Mouse (Mus musculus) heart, postnatal 14 days (tissue): ENCODE results near the gene Tex2. TPM values are rescaled to one million over a fixed set of nuclear protein-coding genes. Genes with fewer than 3 reads are reported as not detected.
A peak's percentile ranks its signal among the peaks of the same experiment; 100 is the strongest.
"Not testable (repeated sequence)": the region's sequence is repeated elsewhere in the genome, so short reads cannot be mapped to it uniquely, and the experiment has no call there.

Source experiments
- DNase-seq, 2 experiments: peaks; one replicate each; pipeline ENCODE4 v3.0.0; 2021 to 2022
- intact Hi-C: fragments of 180-260 bp; cut with DNase I; formaldehyde crosslinking; loops from one replicate; pipeline ENCODE4 v1.15.1; 2025
- total RNA-seq, 2 experiments: library from RNA; stranded (reverse); gene quantifications; 2 replicates each; pipeline ENCODE4 v1.2.3; 2021

Gene Tex2
- total RNA-seq, 2 experiments from 2014 or later: 38.2 to 39.2 TPM

DNA sequence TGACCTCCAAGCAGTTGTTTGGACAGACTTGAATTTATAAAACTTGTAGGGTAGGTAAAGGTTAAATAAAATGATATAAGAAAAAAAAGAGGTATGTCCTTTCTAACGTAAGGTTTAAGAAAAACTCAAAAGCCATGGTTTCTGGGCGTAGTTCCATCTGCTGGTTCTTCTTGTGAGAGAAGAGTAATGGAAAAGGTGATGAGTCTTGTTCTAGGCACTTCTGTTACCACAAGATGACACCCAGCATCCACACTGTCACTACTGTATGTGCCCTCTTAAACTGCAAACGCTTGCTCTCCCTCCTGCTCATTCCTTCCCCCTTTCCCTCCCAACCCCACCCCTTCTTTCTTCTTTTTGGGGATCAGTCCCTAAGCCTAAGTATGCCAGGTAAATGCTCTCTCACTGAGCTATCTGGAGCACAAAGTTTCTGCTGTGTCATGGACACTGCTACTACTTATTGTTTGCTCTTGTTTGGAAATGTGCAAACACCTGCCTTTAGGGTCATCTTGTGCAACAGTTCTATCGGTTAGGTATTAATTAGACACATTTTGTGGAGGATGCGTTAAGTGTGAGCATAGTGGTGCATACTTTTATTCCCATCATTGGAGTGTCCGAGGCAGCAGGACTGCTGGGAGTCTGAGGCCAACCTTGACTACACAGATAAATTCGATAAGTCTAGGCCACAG, 120.1 kb downstream of the Tex2 start:
- DNase-seq: no peak
- intact Hi-C loops: no loop called here

DNA sequence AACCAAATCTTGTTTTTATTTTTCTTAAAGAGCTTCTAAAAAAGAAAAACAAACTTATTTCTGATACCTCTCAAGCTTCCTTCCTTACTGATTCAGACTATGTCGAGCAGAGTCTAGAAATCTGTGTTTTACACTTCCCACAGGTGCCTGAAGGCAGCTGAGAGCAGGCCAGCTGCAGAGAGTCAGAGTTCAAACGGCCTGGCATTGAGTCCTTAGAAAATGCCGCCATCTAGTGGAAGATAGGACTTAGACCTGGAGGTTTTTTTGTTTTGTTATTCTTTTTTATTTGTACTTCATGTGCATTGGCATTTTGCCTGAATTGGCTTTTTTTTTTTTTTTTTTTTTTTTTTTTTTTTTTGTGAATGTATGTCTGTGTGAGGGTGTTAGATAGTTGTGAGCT, 121.8 kb downstream of the Tex2 start:
- DNase-seq: peak; percentile 52 to 73
- intact Hi-C loops: loop anchor here (1.0 kb wide), 1 partner anchor 73 kb away; no protein-coding TSS in a partner anchor

DNA sequence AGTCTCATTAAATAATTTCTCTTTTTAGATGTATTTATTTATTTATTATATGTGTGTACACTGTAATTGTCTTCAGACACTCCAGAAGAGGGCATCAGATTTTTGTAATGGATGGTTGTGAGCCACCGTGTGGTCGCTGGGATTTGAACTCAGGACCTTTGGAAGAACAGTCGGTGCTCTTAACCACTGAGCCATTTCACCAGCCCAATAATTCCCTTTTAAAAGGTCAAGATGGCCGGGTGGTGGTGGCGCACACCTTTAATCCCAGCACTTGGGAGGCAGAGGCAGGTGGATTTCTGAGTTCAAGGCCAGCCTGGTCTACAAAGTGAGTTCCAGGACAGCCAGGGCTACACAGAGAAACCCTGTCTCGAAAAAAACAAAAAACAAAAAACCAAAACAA, 122.6 kb downstream of the Tex2 start:
- intact Hi-C loops: not testable (repeated sequence)

DNA sequence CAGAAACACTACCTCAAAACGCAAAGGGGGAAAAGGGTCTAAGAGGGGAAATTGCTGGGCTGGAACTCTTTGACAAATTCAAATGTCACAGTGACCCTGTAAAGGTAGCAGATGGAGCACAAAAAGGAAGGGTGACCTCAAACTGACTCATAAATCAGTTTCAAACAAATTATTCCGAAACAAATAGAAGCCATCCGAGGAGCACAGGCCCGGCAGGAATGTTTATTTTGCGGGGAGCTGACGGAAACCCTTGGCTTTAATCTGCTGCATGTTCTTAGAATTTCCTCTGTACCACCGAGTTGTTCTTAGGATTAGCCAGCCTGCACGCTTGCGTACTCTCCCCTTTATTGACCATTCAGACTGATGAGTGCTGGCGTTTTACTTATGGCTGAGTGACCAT, 123.2 kb downstream of the Tex2 start:
- intact Hi-C loops: no loop called here
- DNase-seq: no peak

More for the DNA sequence above, 122.6 kb downstream of the Tex2 start:
- not testable (repeated sequence) for DNase-seq

DNA sequence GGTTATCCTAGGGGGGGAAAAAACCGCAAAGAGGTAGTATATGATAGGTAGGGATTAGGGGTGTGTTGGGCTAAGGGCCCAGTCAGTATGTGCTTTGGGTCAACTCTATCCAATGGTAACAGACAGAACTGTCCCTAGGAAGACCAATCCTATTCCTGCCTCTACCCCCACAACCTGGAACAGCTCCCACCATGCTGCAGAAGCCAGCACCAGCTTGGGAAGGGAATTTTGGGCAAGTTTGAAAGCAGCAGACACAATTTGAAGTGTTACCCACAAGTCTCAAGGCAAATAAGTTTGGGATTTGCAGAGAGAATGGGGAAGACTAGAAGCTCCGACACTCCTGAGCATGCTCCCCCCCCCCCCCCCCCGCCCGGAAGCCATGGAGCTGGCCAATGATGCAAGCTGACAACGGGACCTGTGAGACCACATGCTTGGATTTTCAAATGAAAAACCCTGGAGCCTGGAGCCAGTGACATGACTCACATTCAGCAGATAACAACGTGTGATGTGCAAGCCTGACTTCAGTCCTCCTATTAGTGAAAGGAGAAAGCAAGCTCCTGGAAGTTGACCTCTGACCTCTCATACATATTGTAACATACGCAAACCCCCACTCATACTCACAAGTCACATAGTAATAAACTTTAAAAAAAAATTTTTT, 124.1 kb downstream of the Tex2 start:
- no peak for DNase-seq
- intact Hi-C loops: no loop called here

DNA sequence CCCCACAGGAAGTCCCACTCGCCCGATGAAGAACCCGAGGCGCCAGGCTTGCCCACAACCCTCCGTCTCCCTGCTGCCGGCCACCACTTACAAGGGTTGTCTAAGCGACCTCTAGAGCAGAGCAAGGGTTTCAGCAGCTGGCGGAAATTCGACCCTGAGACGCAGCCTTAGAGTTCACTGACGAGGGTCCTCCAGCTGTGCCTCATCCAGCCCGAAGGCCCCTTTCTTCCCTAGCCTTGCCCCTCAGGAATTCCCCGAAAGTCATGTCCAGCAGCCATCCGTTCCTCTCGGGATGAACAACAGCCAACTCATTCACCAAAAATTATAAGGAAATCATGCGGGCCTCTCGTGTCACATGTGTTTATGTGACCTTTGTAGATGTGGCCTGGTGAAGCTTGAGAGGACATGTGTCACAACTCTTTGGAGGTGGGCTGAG, 125.1 kb downstream of the Tex2 start:
- no peak for DNase-seq
- intact Hi-C loops: no loop called here

DNA sequence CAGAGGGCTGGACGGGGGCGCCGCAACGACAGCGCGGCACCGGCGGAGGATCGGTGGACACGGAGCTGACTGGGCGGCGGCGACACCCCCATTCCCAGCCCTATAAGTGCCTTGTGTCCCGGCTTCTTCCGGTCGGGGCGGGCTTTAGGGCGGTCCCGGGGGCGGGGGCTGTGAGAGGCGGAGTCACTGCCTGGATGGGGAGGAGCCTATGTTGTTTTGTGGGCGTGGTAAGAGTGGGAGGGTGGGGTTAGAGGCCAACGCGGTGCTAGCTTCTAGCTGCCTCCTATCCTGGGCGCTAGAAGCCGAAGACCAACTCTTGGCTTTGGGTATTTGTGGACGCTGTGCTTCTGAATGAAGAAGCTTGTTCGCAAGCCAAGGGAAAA, 125.5 kb downstream of the Tex2 start, which contains the start of gene Ern1:
TSS of gene Ern1 (minus strand) at position 120 of the 383 bp plus-strand sequence.
- DNase-seq: peak; percentile 96 to 97
- intact Hi-C loops: no loop called here

DNA sequence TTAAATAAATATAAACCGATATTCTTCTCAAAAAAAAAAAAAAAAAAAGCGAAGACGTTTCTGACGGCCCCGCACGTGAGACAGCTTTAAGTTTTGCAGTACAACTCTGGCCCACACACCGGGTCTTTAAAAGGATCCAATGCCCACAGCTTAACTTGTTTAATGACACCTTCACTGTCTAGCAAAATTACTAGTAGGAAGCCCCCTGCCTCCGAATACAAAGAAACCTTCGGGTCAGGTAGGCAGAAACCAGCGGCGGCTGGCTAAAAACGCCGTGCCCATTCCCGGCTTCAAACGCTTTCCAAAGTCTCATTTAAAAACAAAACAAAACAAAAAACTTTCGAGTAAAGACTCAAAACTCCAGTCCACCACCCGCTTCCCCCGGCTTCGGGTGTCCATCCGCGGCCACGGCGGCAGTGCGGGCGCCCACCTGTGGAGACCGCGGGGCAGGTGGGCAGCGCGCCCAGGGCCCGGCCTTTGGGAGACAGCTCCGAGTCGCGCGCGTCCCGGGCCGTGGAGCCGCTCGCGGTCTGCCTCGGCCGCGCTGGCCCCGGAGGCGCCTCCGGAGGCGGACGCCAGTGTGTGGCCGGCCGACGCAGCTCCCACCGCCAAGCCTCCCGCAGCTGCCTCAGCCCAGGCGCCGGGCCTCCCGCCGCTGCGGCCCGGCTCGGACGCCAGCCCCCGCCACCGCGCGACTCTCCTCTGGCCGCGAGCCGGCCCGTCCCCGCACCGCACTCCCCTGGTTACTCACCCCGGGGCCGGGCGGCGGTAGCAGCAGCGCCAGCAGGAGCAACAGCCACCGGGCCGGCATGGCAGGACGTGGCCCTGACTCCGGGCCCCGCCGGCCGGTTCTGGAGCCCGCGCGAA, 126.1 kb downstream of the Tex2 start:
- peak; percentile 75 to 76 for DNase-seq
- intact Hi-C loops: no loop called here

DNA sequence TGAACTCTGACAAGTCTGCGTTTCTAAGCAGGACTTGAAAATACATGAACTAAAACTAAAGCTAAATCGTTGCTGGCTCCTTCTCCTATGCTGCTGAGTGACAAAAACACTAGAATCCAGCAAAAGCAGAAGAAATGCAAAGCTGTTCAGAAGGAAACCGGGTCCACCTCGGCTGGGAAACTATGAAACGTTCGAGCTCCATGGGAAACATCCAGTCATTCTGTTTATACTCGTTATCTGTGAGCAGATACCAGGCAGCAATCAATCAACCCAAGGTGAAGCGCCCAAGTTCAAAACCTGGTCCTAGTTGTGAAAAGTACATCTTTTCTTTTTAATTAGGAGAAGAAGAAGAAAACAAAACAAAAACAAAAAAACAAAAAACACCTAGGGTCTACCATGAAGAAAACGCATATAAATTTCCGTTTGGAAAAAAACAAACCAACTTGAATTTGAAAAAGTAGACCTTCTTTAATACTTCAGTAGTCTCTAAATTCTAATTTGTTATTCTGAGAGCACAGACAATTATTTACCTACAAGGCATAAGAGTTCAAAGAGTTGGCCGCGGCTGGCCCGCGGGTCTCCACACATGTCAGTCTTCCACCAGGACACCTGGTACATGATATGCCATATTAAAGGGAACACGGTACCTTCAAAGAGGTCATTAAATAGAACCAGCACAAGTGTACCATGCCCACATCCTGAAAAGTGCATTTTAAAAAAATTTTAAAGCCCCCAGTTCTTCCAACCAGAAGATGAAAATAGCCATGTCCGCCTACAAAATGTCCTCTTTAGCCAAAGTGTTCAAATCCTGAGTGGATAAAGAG, 127.0 kb downstream of the Tex2 start:
- intact Hi-C loops: no loop called here
- no peak for DNase-seq

DNA sequence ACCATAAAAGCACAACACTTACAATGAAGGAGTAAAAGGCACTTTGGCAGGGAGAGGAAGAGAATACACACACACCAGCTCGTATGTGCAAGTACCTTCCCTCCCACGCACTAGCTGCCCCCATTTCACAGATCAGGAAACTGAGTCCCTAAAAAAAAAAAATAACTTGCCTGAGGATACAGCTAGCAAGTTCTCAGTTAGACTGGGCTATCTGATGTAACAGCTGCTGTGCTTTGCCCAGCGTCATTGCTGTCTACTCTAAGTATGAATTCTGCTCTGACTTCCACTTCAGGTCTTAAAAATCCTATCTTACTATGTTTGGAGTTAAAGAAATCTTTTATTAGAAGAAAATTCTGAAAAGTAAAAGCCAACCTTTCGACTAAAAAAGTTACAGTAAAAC, 127.6 kb downstream of the Tex2 start:
- no peak for DNase-seq
- intact Hi-C loops: no loop called here

DNA sequence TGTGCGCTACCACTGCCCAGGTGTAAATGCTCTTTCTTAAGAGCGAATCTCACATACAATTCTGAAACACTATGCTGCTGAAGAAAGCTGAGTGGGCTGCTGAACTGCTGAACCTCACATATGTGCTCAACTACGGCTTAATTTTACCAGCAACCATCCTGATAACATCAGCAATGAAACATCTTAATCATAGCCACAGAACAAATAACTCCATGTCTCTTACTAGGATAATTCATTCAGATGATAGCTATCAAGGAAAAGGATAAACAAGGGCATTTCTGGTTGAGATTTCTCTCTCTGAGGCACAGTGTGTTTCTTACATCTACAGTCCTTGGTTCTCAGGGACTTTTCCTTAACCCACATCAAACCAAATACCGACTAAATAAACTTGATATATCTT, 128.3 kb downstream of the Tex2 start:
- intact Hi-C loops: no loop called here

DNA sequence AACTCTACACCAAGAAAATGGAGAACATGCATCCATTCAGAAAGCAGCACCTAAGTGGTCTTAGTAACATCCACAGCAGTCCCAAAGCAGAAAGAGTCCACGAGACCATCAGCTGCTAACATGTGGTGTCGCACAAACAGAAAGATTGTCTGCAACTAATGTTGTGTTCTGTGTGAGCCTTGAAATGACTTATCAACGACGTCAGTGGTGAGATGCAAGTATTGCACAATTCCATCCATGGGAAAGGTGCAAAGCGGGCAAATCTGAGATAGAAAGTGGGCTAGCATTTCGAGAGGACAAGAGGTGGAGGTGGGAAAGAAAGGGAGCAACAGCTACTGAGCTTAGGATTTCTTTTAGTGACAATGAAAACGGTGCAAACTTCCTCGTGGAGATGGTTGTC, 130.4 kb downstream of the Tex2 start:
- no peak for DNase-seq
- intact Hi-C loops: no loop called here

More for the DNA sequence above, 128.3 kb downstream of the Tex2 start:
- DNase-seq: no peak

DNA sequence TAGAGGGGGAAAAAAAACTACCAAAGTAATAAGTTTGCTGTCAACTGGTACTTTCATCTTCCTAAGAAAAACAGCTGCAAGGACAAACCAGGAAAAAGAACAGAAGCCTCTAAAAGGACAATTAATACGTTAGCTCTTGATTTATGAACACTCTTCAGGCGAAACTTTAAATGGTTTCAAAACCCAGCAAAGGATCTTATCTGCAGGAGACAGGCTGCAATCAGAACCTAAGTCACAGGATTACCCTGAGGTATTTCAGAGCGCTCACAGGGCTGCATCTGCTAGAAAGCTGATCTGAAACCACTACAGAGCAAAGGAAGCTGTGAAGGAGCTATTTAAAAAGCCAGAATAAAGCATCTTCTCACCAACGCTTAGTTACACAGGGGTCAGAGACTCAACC, 131.6 kb downstream of the Tex2 start:
- DNase-seq: no peak
- intact Hi-C loops: no loop called here

DNA sequence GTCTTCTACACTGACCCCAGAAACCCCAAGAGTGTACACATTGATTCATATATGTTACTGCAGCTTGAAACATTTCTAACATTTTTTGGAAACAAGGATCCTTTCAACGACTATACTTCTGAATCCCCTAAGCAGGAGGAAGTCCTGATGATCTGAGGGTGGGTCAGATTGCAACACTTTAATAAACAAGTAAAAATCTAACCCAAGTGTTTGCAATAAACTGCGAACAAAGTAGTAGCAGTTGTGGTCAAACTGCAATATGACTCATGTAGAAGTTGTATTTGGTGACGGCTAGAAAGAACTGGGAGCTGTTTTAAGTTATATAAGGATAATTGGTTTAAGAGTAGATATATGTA, 132.7 kb downstream of the Tex2 start:
- intact Hi-C loops: no loop called here

DNA sequence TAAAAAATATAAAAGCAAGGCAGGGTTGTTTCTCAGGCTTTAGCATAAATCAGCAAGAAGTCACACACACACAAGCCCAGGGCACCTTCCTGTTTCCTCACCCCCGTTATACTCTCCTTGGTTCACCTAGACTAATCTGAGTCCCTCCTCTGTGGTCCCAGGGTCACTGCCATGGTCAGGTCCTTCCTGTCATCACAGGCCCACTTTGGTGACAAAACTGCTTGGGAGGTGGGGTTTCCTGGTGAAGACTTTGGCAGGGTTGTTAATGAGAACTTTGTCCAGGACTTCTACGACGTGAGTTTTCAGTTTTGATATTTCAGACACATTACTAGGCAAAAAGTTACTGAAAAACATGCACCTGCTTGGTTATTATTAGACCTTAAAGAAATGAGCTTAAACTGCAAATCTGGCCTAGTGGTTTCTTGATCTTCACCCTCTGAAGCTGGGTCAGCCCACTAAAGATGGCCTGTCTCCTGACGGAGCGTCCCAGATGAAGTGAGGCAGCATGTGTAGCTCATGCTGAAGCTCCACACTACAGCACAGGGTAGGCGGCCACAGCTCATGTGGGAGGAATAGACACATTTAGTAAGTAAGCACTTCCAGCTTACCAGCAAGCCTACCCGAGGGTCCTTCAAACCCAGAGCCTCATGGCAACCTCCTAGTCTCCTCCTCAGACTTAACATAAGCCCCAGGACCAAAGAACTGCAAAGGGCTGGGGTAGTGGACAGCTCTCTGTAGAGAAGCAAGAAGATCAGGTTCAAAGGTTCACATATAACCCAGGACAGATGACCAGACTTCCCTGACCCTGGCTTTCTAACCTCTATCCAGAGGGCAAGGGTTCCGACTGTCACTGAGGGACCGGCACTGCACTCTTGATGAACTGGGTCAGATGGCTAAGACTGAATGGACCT, 133.3 kb downstream of the Tex2 start:
- intact Hi-C loops: no loop called here
- DNase-seq: no peak

More for the DNA sequence above, 132.7 kb downstream of the Tex2 start:
- no peak for DNase-seq

DNA sequence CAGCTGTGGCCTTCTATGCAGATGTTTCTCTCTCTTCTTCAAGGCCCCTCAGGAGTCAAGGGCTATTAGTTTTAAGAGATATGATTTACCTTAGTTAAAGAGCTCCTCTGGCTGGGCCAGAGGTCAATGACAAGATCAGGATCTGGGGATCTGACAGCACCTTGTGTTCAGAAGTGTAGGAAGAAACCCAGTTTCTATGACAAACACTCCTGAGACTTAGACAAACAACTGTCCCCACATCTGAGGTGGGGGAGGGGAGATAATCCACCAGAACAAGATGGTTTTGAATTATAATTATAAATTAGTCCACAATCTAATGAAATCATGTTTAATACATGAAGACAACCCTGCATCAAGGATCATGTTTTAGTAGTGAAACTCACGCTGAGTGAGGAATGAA, 134.5 kb downstream of the Tex2 start:
- intact Hi-C loops: no loop called here
- no peak for DNase-seq

DNA sequence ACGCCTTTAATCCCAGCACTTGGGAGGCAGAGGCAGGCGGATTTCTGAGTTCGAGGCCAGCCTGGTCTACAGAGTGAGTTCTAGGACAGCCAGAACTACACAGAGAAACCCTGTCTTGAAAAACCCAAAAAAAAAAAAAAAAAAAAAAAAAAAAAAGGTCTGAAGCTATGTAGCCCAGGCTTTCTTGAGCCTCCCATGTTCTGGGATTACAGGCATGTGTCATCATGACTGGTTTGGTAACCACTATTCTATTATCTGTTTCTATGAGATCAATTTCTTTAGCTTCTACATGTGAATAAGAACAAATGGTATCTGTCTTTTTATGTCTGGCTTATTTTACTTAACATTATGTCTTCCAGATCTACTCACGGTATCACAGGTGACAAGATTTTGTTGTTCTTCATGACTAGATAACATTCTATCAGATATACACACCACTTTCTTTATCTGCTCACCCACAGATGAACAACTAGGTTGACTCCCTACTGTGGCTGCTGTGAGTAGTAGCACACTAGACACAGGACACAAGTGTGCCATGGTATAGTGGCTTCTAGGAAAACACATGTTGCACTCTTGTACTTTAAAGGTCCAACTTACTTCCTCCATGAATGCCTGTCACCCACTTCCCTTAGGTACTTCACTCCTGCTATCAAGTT, 135.6 kb downstream of the Tex2 start:
- intact Hi-C loops: no loop called here

DNA sequence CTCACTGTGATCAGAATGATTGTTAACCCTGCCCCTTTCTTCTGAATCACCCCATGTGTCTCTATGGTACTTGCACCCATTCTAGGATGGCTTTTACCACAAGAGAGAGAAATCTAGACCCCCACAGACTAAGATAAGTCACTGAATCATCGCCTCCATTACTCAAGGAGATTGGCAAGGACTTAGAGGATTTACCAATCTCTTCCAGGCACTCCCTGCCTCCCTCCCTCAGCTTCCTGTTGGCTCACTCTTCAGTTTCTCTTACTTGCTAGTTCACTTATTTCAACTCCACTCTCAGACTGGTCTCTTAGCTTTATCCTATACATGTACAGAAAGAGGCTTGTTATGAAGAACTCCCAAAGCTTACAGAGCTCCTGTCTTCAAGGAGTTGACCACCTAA, 137.9 kb downstream of the Tex2 start:
- intact Hi-C loops: no loop called here
- no peak for DNase-seq

More for the DNA sequence above, 135.6 kb downstream of the Tex2 start:
- no peak for DNase-seq

DNA sequence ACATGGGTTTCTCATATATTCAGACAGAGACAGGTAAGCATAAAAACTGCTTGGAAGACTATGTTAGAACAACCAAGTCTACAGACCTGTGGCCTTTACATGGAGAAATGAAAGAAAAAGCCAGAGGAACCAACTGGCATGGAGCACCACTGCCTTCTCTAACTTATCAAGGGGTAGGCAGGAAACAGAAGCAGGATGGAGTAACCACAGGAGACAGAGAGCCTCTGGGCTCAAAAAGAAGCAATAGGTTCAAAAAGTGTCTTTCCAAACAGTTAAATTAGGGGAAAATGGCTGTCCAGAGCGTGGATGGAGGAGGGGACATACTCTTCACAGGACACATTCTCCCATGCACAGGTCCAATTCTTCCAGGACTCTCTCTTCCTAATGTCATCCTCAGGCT, 141.6 kb downstream of the Tex2 start:
- no peak for DNase-seq
- intact Hi-C loops: no loop called here
